Mouse (Mus musculus) liver, postnatal 0 days (tissue): ENCODE measurements around the gene Tnpo1.
A peak's percentile ranks its signal among the peaks of the same experiment; 100 is the strongest.

Experiments used
- CTCF ChIP-seq: sonication (generic); IDR thresholded peaks from 2 replicates; pipeline ENCODE4 v1.5.1; 2016; ENCODE audit warnings: antibody characterized with exemption, low read depth
- EP300 ChIP-seq: IDR thresholded peaks from 2 replicates; pipeline ENCODE4 v1.6.1; 2016; ENCODE audit warnings: antibody characterized with exemption, low read depth, mild to moderate bottlenecking

DNA sequence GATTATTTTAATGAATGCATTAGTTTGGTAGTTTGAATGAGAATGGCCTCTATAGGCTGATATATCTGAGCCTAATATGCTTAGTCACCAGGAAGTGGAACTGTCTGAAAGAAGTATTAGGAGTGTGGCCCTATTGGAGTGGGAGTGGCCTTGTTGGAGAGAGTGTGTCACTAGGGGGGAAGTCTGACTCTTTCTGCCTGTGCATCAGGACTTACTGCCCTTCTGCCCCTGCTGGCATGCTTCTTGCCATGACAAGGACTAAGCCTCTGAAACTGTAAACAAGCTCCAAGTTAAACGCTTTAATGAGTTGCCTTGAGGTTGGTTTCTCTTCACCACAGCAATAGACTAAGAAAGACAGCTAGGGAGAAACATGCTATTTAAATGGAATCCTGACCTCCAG lies 54.9 kb downstream of the Tnpo1 start:
- TF ChIP-seq CTCF (0 out of 2 replicates have a peak, but pooled peaks have one; percentile 17), EP300 (no peak)
